Mouse (Mus musculus): Measurements from ENCODE around the gene Slc2a12. TPM values are rescaled to one million over a fixed set of nuclear protein-coding genes. Genes with fewer than 3 reads are reported as not detected.

Slc2a12 gene
- polyA plus RNA-seq, 1 experiment = 1.3 TPM

DNA sequence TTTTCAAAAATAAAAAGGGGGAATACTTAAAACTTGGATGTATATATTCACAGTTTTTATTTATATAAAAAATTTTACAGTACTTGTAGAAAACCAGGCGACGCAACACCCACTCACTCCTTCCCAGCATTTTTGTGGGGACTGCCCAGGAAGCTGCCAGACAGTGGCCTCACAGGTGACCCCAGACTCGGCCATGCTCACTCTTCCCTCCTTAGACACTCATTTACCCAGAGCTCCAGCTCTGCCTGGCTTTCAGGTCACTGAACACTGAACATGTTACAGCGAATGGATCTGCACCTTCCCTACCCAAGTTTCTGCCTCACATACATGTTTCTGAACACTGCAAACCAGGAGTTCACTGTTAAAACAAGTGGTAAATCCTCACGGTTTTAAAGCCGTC is 59.0 kb downstream of the Slc2a12 start:
- DNase-seq = no peak
- Histone ChIP-seq H3K27ac (ENCODE audit: insufficient read depth, low read length) (no peak overlapping the region), H3K4me1 (ENCODE audit: control insufficient read depth, insufficient read depth, low read length) (peaks cover 29% of the 10 kb centered on the region), H3K27me3 (ENCODE audit: control insufficient read depth, insufficient read depth, low read length) (no peaks in the 10 kb centered on the region), H3K4me3 (replicated peaks; ENCODE audit: insufficient read depth, low read depth, low read length) (no peak overlapping the region)
- WGBS = 89% methylated on average over 6 of the region's 6 CpGs
- TF ChIP-seq CTCF (IDR thresholded peaks at IDR 0.05; ENCODE audit: borderline replicate concordance, insufficient read depth, low read depth, low read length) (no peak), POLR2A (IDR thresholded peaks at IDR 0.05; ENCODE audit: borderline replicate concordance, insufficient read depth, low read length) (no peak)

DNA sequence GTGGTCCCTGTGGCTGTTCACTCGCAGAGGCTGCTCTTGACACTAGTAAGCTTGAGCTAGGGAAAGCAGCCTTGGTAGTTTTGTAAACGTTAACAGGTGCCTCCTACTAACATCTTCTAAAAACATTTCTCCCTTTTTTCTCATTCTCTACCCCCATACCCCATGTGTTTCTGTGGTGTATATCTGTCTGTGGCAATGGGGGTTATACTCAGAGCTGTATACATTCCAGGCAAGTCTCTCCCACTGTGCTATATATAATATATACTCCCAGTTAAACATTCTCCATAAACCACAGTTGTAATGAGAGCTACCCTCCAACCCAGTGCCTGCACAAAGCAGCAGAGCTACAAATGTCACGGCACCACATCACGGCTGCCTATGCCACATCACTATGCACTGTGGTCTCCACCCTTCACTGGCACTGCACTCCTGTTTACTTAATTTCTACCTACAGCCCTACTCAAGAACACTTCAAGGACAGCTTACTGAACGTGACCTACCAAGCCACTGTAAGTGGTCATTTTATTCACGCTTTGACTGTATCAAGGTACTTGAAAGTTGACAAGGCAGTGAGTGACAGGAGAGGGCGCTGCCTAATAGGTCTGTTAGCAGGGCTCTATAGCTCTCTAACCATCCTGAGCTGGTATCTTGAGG is 63.5 kb downstream of the Slc2a12 start:
- 87% methylated on average over 7 of the region's 7 CpGs for WGBS
- H3K27me3 ChIP-seq (ENCODE audit: control insufficient read depth, insufficient read depth, low read length) = no peaks in the 10 kb centered on the region
- H3K4me3 ChIP-seq (replicated peaks; ENCODE audit: insufficient read depth, low read depth, low read length) = no peak overlapping the region
- DNase-seq = no peak
- TF ChIP-seq POLR2A (IDR thresholded peaks at IDR 0.05; ENCODE audit: borderline replicate concordance, insufficient read depth, low read length) (no peak), CTCF (IDR thresholded peaks at IDR 0.05; ENCODE audit: borderline replicate concordance, insufficient read depth, low read depth, low read length) (no peak)
- peaks cover 9% of the 10 kb centered on the region for H3K4me1 ChIP-seq (ENCODE audit: control insufficient read depth, insufficient read depth, low read length)
- H3K27ac ChIP-seq (ENCODE audit: insufficient read depth, low read length) = no peak overlapping the region

DNA sequence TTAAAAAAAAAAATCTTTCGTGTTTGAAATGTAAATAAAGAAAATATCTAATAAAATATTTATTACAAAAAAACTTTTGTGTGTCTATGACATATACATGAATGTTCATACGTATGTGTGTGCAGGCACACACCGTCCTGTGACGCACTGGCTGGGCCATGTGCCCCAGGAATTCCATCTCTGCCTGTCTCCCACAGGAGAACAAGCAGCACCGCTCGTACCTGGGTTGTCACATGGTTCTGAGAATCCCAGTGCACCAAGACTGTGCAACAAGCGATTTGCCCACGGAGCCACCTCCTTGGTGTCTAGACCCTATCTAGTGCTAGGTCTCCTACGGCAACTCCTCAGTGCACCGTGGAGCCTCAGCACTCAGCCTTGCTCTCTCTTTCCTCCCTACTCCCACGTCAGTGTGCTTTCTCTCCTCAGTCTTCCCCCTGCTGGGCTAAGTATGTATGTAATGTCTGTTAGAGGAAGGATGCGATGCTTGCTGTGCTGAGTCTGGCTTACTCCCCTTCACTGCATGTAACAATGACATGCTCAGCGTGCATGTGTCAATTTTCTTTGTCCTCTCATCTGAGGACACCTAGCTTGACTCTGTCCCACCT is 65.5 kb downstream of the Slc2a12 start:
- DNase-seq = peak in 1 of 2 experiments; percentile 21
- TF ChIP-seq CTCF (IDR thresholded peaks at IDR 0.05; ENCODE audit: borderline replicate concordance, insufficient read depth, low read depth, low read length) (0 out of 2 replicates have a peak, but pooled peaks have one; percentile 8), POLR2A (IDR thresholded peaks at IDR 0.05; ENCODE audit: borderline replicate concordance, insufficient read depth, low read length) (no peak)
- Histone ChIP-seq H3K4me3 (replicated peaks; ENCODE audit: insufficient read depth, low read depth, low read length) (no peak overlapping the region), H3K27ac (ENCODE audit: insufficient read depth, low read length) (0 out of 2 replicates have a peak overlapping the region, but pooled peaks have one; percentile 62), H3K4me1 (ENCODE audit: control insufficient read depth, insufficient read depth, low read length) (peaks cover 11% of the 10 kb centered on the region), H3K27me3 (ENCODE audit: control insufficient read depth, insufficient read depth, low read length) (no peaks in the 10 kb centered on the region)
- 61% methylated on average over 13 of the region's 13 CpGs for WGBS

DNA sequence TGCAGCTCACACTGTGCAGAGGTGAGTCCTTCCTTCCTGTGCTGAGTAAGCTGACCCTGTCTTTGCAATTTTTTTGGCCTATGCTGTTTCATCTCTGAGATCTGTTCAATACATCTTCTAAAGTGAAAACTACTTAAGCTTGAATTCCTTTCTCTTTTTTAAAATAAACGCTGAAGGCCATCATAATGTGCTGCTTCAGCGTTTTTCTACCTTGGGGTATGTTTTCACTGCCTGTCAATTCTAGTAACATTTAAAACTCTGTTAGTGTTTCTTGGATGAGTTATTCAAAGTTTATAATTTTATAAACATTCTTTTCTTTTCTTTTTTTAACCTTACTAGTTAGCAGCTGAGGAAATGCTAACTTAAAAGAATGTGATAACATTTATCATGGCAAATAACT is 68.1 kb downstream of the Slc2a12 start:
- no peak for DNase-seq
- H3K4me3 ChIP-seq (replicated peaks; ENCODE audit: insufficient read depth, low read depth, low read length) = no peak overlapping the region
- TF ChIP-seq POLR2A (IDR thresholded peaks at IDR 0.05; ENCODE audit: borderline replicate concordance, insufficient read depth, low read length) (no peak), CTCF (IDR thresholded peaks at IDR 0.05; ENCODE audit: borderline replicate concordance, insufficient read depth, low read depth, low read length) (no peak)
- H3K4me1 ChIP-seq (ENCODE audit: control insufficient read depth, insufficient read depth, low read length) = peaks cover 11% of the 10 kb centered on the region
- 76% methylated on average over 2 of the region's 2 CpGs for WGBS
- H3K27ac ChIP-seq (ENCODE audit: insufficient read depth, low read length) = no peak overlapping the region
- no peaks in the 10 kb centered on the region for H3K27me3 ChIP-seq (ENCODE audit: control insufficient read depth, insufficient read depth, low read length)

DNA sequence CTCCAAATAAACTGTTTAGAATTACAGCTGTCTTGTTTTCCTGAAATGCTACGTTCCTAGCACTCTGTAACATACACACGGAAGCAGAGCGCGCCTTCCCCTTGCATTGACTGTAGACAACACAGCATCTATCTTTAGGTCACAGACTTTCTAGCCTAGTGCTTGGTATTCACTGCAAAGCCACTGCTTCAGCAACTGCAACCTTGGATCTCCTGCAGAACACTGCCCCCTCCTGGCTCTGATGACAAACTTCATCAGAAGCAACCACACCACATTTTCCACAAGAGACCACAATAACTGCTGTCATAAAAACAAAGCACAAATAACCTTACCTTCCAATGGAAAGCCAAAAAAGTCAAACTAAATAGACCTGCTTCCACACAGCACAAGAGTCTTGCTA is 69.7 kb downstream of the Slc2a12 start:
- 58% methylated on average over 4 of the region's 4 CpGs for WGBS
- Histone ChIP-seq H3K27me3 (ENCODE audit: control insufficient read depth, insufficient read depth, low read length) (no peaks in the 10 kb centered on the region), H3K4me3 (replicated peaks; ENCODE audit: insufficient read depth, low read depth, low read length) (no peak overlapping the region), H3K4me1 (ENCODE audit: control insufficient read depth, insufficient read depth, low read length) (peaks cover 17% of the 10 kb centered on the region), H3K27ac (ENCODE audit: insufficient read depth, low read length) (no peak overlapping the region)
- DNase-seq = peak; percentile 69 to 75
- TF ChIP-seq CTCF (IDR thresholded peaks at IDR 0.05; ENCODE audit: borderline replicate concordance, insufficient read depth, low read depth, low read length) = peak; percentile 90
- TF ChIP-seq POLR2A (IDR thresholded peaks at IDR 0.05; ENCODE audit: borderline replicate concordance, insufficient read depth, low read length) = no peak

DNA sequence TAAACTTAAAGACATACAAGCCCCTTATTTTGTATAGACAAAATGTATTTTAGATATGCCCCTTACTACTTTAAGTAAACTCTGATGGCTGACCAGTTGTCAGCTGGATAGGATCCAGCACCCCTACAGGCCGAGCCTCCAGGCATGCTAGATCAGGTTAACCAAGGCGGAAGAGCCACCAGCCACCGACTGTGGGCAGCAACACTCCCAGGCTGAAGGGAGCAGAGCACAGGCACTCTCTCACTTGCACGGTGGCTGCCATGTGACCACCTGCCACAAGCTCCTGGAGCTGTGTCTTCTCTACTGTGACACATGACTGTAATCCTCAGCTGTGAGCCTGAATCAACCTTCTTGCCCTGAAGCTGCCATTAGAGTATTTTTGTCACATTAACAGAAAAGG is 73.7 kb downstream of the Slc2a12 start:
- Histone ChIP-seq H3K27me3 (ENCODE audit: control insufficient read depth, insufficient read depth, low read length) (no peaks in the 10 kb centered on the region), H3K4me3 (replicated peaks; ENCODE audit: insufficient read depth, low read depth, low read length) (no peak overlapping the region), H3K27ac (ENCODE audit: insufficient read depth, low read length) (0 out of 2 replicates have a peak overlapping the region, but pooled peaks have one; percentile 14), H3K4me1 (ENCODE audit: control insufficient read depth, insufficient read depth, low read length) (peaks cover 17% of the 10 kb centered on the region)
- no peak for TF ChIP-seq CTCF (IDR thresholded peaks at IDR 0.05; ENCODE audit: borderline replicate concordance, insufficient read depth, low read depth, low read length)
- TF ChIP-seq POLR2A (IDR thresholded peaks at IDR 0.05; ENCODE audit: borderline replicate concordance, insufficient read depth, low read length) = no peak
- WGBS = 1% methylated on average over 4 of the region's 4 CpGs
- DNase-seq = peak; percentile 66 to 81

DNA sequence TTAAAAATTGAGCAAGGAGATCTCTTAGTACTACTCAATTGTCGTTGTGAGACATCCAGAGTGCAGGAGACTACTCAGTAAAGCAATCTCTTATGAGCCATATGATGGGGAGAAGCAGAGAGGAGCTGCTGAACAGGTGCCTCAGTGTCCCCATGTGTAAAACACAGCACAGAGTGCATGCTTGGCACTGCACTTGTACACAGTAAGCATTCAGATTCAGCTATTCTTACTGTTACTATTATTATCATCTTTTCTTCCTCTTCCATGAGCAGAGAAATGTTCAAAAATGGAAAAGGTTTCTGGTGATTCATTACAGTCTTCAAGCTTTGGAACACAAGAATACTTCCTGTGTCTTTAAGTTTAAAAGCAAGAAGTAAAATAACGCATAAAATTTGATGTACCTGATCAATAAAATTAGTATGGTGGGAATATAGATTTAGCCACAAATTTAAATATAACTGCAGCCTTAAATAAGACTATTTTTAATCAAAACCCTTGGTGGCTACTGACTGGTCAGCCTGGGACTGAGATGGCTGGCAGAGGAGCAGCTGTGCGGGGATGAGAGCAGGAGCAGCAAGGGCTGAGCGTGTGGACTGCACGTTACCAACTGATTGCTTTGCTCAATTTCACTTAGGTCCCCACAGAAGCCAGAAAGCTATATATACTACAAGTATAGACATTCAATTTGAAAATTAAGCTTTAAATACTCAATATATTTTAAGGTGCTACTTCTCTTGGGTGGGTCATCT is 76.1 kb downstream of the Slc2a12 start:
- DNase-seq = peak in 1 of 2 experiments; percentile 6
- no peak overlapping the region for H3K4me3 ChIP-seq (replicated peaks; ENCODE audit: insufficient read depth, low read depth, low read length)
- no peak overlapping the region for H3K27ac ChIP-seq (ENCODE audit: insufficient read depth, low read length)
- H3K27me3 ChIP-seq (ENCODE audit: control insufficient read depth, insufficient read depth, low read length) = no peaks in the 10 kb centered on the region
- TF ChIP-seq POLR2A (IDR thresholded peaks at IDR 0.05; ENCODE audit: borderline replicate concordance, insufficient read depth, low read length) (no peak), CTCF (IDR thresholded peaks at IDR 0.05; ENCODE audit: borderline replicate concordance, insufficient read depth, low read depth, low read length) (no peak)
- 45% methylated on average over 5 of the region's 5 CpGs for WGBS
- H3K4me1 ChIP-seq (ENCODE audit: control insufficient read depth, insufficient read depth, low read length) = peaks cover 16% of the 10 kb centered on the region
